Mouse (Mus musculus): ENCODE data around the gene Tnfrsf25. TPM values are rescaled to one million over a fixed set of nuclear protein-coding genes. Genes with fewer than 3 reads are reported as not detected.

The Tnfrsf25 gene
- polyA plus RNA-seq, 1 experiment from 2014 or later: 0.97 TPM

GRCm38 (mm10) chr4:152108673-152109072 is 7.1 kb upstream of the Tnfrsf25 start:
- H3K27ac ChIP-seq (ENCODE audit: low read depth): no peak overlapping the region
- no peak overlapping the region for H3K9ac ChIP-seq (ENCODE audit: low read length)
- ATAC-seq (replicated peaks; ENCODE audit: low FRiP score, low TSS enrichment, low read depth) (no peak), DNase-seq (ENCODE audit: low spot score) (no peak)
- no peaks in the 10 kb centered on the region for H3K9me3 ChIP-seq (ENCODE audit: control insufficient read depth, low read length)
- WGBS: 91% methylated on average over 5 of the region's 5 CpGs
- H3K4me3 ChIP-seq (ENCODE audit: low read depth, low read length): no peak overlapping the region
- peaks cover 6% of the 10 kb centered on the region for H3K4me1 ChIP-seq (replicated peaks; ENCODE audit: control insufficient read depth, insufficient read depth, low read length)
- 0 out of 2 replicates have a peak, but pooled peaks cover 2% of the 10 kb centered on the region for H3K27me3 ChIP-seq (replicated peaks; ENCODE audit: control insufficient read depth, insufficient read depth, low read length)
- no peak overlapping the region for H3K4me2 ChIP-seq (ENCODE audit: low read length)
- H3K36me3 ChIP-seq (ENCODE audit: control insufficient read depth, insufficient read depth, low read length): peaks cover 66% of the 10 kb centered on the region

GRCm38 (mm10) chr4:152109509-152109908 is 6.2 kb upstream of the Tnfrsf25 start:
- DNase-seq (ENCODE audit: low spot score) (no peak), ATAC-seq (replicated peaks; ENCODE audit: low FRiP score, low TSS enrichment, low read depth) (no peak)
- Histone ChIP-seq H3K4me2 (ENCODE audit: low read length) (no peak overlapping the region), H3K27ac (ENCODE audit: low read depth) (no peak overlapping the region), H3K27me3 (replicated peaks; ENCODE audit: control insufficient read depth, insufficient read depth, low read length) (0 out of 2 replicates have a peak, but pooled peaks cover 2% of the 10 kb centered on the region), H3K4me3 (ENCODE audit: low read depth, low read length) (no peak overlapping the region), H3K9ac (ENCODE audit: low read length) (no peak overlapping the region), H3K9me3 (ENCODE audit: control insufficient read depth, low read length) (no peaks in the 10 kb centered on the region), H3K4me1 (replicated peaks; ENCODE audit: control insufficient read depth, insufficient read depth, low read length) (peaks cover 6% of the 10 kb centered on the region), H3K36me3 (ENCODE audit: control insufficient read depth, insufficient read depth, low read length) (peaks cover 66% of the 10 kb centered on the region)
- WGBS: 65% methylated on average over 3 of the region's 3 CpGs

GRCm38 (mm10) chr4:152110689-152111088 is 5.0 kb upstream of the Tnfrsf25 start:
- ATAC-seq (replicated peaks; ENCODE audit: low FRiP score, low TSS enrichment, low read depth) (no peak), DNase-seq (ENCODE audit: low spot score) (no peak)
- no peaks in the 10 kb centered on the region for H3K9me3 ChIP-seq (ENCODE audit: control insufficient read depth, low read length)
- no peak overlapping the region for H3K4me2 ChIP-seq (ENCODE audit: low read length)
- H3K27me3 ChIP-seq (replicated peaks; ENCODE audit: control insufficient read depth, insufficient read depth, low read length): peaks cover 11% of the 10 kb centered on the region; the same call in 1 of the 2 replicates
- H3K4me1 ChIP-seq (replicated peaks; ENCODE audit: control insufficient read depth, insufficient read depth, low read length): peaks cover 16% of the 10 kb centered on the region
- no peak overlapping the region for H3K9ac ChIP-seq (ENCODE audit: low read length)
- H3K4me3 ChIP-seq (ENCODE audit: low read depth, low read length): no peak overlapping the region
- WGBS: 80% methylated on average over 4 of the region's 4 CpGs
- no peak overlapping the region for H3K27ac ChIP-seq (ENCODE audit: low read depth)
- peaks cover 69% of the 10 kb centered on the region for H3K36me3 ChIP-seq (ENCODE audit: control insufficient read depth, insufficient read depth, low read length)

GRCm38 (mm10) chr4:152112329-152112728 is 3.4 kb upstream of the Tnfrsf25 start:
- H3K27me3 ChIP-seq (replicated peaks; ENCODE audit: control insufficient read depth, insufficient read depth, low read length): peaks cover 18% of the 10 kb centered on the region
- WGBS: 78% methylated on average over 9 of the region's 9 CpGs
- H3K4me3 ChIP-seq (ENCODE audit: low read depth, low read length): no peak overlapping the region
- peaks cover 58% of the 10 kb centered on the region for H3K36me3 ChIP-seq (ENCODE audit: control insufficient read depth, insufficient read depth, low read length)
- peaks cover 20% of the 10 kb centered on the region for H3K4me1 ChIP-seq (replicated peaks; ENCODE audit: control insufficient read depth, insufficient read depth, low read length)
- no peaks in the 10 kb centered on the region for H3K9me3 ChIP-seq (ENCODE audit: control insufficient read depth, low read length)
- no peak overlapping the region for H3K9ac ChIP-seq (ENCODE audit: low read length)
- no peak for ATAC-seq (replicated peaks; ENCODE audit: low FRiP score, low TSS enrichment, low read depth)
- DNase-seq (ENCODE audit: low spot score): no peak
- no peak overlapping the region for H3K27ac ChIP-seq (ENCODE audit: low read depth)
- H3K4me2 ChIP-seq (ENCODE audit: low read length): no peak overlapping the region

- H3K9ac ChIP-seq (ENCODE audit: low read length): no peak overlapping the region
- DNase-seq (ENCODE audit: low spot score) (no peak), ATAC-seq (replicated peaks; ENCODE audit: low FRiP score, low TSS enrichment, low read depth) (no peak)
- H3K9me3 ChIP-seq (ENCODE audit: control insufficient read depth, low read length): no peaks in the 10 kb centered on the region
- H3K4me3 ChIP-seq (ENCODE audit: low read depth, low read length): no peak overlapping the region
- H3K4me2 ChIP-seq (ENCODE audit: low read length): no peak overlapping the region
- peaks cover 50% of the 10 kb centered on the region for H3K36me3 ChIP-seq (ENCODE audit: control insufficient read depth, insufficient read depth, low read length)
- no peak overlapping the region for H3K27ac ChIP-seq (ENCODE audit: low read depth)
- peaks cover 16% of the 10 kb centered on the region for H3K4me1 ChIP-seq (replicated peaks; ENCODE audit: control insufficient read depth, insufficient read depth, low read length)
- 72% methylated on average over 16 of the region's 16 CpGs for WGBS
- peaks cover 34% of the 10 kb centered on the region for H3K27me3 ChIP-seq (replicated peaks; ENCODE audit: control insufficient read depth, insufficient read depth, low read length)
Measured at GRCm38 (mm10) chr4:152114080-152114479, 1.7 kb upstream of the Tnfrsf25 start.

- no peak overlapping the region for H3K4me3 ChIP-seq (ENCODE audit: low read depth, low read length)
- H3K36me3 ChIP-seq (ENCODE audit: control insufficient read depth, insufficient read depth, low read length): peaks cover 18% of the 10 kb centered on the region
- WGBS: 67% methylated on average over 9 of the region's 9 CpGs
- DNase-seq (ENCODE audit: low spot score) (no peak), ATAC-seq (replicated peaks; ENCODE audit: low FRiP score, low TSS enrichment, low read depth) (no peak; the same call in 1 of the 2 replicates)
- peaks cover 69% of the 10 kb centered on the region for H3K27me3 ChIP-seq (replicated peaks; ENCODE audit: control insufficient read depth, insufficient read depth, low read length)
- no peak overlapping the region for H3K4me2 ChIP-seq (ENCODE audit: low read length)
- H3K9ac ChIP-seq (ENCODE audit: low read length): no peak overlapping the region
- H3K9me3 ChIP-seq (ENCODE audit: control insufficient read depth, low read length): no peaks in the 10 kb centered on the region
- peaks cover 36% of the 10 kb centered on the region for H3K4me1 ChIP-seq (replicated peaks; ENCODE audit: control insufficient read depth, insufficient read depth, low read length)
- H3K27ac ChIP-seq (ENCODE audit: low read depth): no peak overlapping the region
Measured at GRCm38 (mm10) chr4:152117538-152117937, 1.8 kb downstream of the Tnfrsf25 start.

GRCm38 (mm10) chr4:152119396-152120292 is 3.9 kb downstream of the Tnfrsf25 start:
- DNase-seq (ENCODE audit: low spot score): peak; percentile 80
- Histone ChIP-seq H3K4me2 (ENCODE audit: low read length) (peak overlapping the region; percentile 21; the same call in 1 of the 2 replicates), H3K27ac (ENCODE audit: low read depth) (no peak overlapping the region), H3K4me1 (replicated peaks; ENCODE audit: control insufficient read depth, insufficient read depth, low read length) (peaks cover 36% of the 10 kb centered on the region), H3K9ac (ENCODE audit: low read length) (no peak overlapping the region), H3K9me3 (ENCODE audit: control insufficient read depth, low read length) (no peaks in the 10 kb centered on the region), H3K27me3 (replicated peaks; ENCODE audit: control insufficient read depth, insufficient read depth, low read length) (peaks cover 90% of the 10 kb centered on the region), H3K4me3 (ENCODE audit: low read depth, low read length) (no peak overlapping the region), H3K36me3 (ENCODE audit: control insufficient read depth, insufficient read depth, low read length) (peaks cover 3% of the 10 kb centered on the region; the same call in 1 of the 2 replicates)
- WGBS: 6% methylated on average over 39 of the region's 39 CpGs
- ATAC-seq (replicated peaks; ENCODE audit: low FRiP score, low TSS enrichment, low read depth): no peak

- H3K36me3 ChIP-seq (ENCODE audit: control insufficient read depth, insufficient read depth, low read length): no peaks in the 10 kb centered on the region
- H3K27me3 ChIP-seq (replicated peaks; ENCODE audit: control insufficient read depth, insufficient read depth, low read length): peaks cover 91% of the 10 kb centered on the region
- DNase-seq (ENCODE audit: low spot score) (no peak), ATAC-seq (replicated peaks; ENCODE audit: low FRiP score, low TSS enrichment, low read depth) (no peak)
- peak overlapping the region; percentile 2; the same call in 1 of the 2 replicates for H3K4me3 ChIP-seq (ENCODE audit: low read depth, low read length)
- H3K27ac ChIP-seq (ENCODE audit: low read depth): no peak overlapping the region
- H3K9ac ChIP-seq (ENCODE audit: low read length): no peak overlapping the region
- no peaks in the 10 kb centered on the region for H3K9me3 ChIP-seq (ENCODE audit: control insufficient read depth, low read length)
- H3K4me1 ChIP-seq (replicated peaks; ENCODE audit: control insufficient read depth, insufficient read depth, low read length): peaks cover 29% of the 10 kb centered on the region
- H3K4me2 ChIP-seq (ENCODE audit: low read length): peak overlapping the region; percentile 23
- 2% methylated on average over 31 of the region's 31 CpGs for WGBS
Measured at GRCm38 (mm10) chr4:152120311-152121182, 4.8 kb downstream of the Tnfrsf25 start.

All from intestine, embryonic 14.5 days (tissue).